Mouse (Mus musculus) cerebellum, adult 9-10 months (tissue): ENCODE data around the gene Fancd2os.

Experiments used
- DNase-seq: peaks from one replicate; pipeline ENCODE4 v3.0.0; 2022

The Fancd2os gene

DNA sequence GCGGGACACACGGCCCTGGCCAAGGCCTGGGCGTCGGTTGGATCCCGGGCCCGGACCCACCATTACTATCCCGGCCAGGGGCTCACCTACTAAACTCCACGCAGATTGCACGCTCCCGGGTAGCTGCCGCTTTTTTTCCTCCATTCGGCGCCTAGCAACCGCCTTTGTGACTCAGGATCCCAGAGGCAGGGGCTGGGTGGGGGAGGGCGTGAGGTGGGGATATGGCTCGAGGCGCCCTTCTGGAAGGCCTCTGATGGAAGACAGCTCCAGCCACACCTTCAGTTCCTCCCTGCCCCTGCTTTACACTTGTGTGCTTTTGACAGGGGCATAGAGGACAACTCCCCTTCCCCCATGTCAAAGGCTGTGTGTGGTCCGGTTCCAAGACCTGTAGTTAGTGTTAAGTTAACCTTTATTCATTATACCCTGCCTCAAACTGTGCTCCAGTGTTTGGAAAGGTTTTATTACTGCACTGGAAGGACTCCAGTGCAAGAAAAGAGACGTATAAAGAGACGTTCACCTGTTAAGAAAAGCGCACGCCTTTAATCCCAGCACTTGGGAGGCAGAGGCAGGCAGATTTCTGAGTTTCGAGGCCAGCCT, at the start of gene Fancd2os:
Fancd2os (minus strand) TSS at position 173 of the 597 bp plus-strand sequence.
- no peak for DNase-seq

DNA sequence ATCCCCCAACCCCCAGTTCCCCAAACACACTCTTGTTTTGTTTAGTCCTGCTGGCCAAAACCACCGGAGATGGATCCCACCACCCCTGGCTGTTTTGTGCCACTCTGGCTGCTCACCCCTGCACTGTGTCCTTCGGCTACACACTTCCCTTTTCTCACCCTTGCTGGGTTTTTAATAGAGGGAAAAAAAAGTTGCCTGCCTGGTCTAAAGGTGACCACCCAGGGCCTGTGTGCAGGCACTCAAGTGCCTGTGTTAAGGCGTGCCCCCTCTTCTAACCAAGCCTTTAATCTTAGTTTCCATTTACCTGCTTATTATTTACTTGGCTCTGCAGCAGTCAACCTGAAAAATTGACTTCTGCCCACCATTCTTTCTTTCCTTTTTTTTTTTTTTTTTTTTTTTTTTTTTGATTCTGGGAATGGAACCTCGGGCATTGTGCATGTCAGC, 49.7 kb upstream of the Fancd2os start:
- no peak for DNase-seq

DNA sequence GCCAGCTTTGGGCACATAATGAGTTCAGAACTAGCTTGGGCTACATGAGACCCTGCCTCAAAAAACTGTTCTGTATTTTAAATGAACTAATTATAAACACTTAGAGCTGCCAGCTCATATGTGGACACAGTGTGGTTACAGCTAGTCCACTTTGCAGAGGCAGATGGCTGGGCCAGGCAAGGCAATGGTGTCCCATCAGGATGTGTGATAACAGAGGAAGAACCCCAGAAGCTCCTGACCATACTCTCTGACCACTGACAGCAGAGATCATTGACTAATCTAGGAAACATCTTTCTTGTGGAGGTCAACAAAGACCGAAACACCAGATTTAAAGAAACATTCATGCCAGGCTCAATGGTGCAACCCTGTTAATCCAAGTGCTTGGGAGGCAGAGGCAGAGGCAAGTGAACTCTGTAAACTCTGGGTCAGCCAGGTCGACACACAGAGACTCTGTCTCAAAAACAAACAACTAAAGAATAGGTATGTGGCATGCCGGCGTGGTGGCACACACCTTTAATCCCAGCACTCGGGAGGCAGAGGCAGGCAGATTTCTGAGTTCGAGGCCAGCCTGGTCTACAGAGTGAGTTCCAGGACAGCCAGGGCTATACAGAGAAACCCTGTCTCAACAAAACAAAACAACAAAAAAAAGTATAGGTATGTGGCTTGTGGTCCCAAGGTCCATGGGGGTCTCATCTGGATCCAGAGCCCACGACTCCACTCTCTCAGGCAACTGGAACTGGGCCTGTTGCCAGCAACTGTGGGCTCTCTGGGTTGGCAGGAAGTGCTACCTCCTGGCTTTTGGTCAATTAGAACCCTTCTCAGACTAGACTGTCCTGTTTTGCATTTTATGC, 49.1 kb upstream of the Fancd2os start:
- no peak for DNase-seq

DNA sequence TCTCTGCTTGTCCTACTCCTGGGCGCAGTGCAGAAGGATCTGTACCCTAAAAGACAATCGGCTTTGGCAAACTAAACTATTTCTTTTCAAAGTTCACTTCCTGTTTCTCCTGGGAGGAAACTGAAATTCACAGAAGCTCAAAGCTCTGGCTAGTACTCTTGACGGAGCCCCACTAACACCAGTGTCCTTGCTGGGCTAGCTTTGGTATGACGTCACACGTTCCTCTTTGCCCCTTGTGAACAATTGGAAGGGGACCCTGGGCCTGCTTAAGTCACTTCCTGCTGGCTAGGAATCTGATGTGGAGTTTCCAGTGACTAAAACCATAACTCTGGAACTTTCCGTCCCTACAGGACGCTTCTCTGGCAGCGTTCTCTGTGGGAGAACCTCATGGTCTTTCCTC, 44.3 kb upstream of the Fancd2os start:
- DNase-seq: no peak

DNA sequence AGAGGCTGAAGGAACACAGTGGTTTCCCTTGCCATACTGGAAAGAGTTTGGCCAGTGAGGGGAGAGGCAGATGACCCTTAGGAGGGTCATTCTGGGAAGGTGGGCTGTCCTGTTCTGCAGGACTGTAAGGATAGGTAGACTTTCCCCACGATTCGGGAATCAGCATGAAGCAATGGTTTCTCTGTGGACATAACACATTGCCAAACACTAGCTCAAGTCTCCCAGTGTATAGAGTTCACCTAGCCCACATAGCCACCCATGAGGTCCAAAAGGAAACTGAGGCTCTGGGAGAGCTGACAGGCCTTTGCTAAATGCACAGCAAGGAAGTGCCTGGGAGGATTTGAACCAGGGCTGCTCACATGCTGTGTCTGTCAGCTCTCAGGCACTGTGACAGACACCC, 43.5 kb upstream of the Fancd2os start:
- DNase-seq: no peak

DNA sequence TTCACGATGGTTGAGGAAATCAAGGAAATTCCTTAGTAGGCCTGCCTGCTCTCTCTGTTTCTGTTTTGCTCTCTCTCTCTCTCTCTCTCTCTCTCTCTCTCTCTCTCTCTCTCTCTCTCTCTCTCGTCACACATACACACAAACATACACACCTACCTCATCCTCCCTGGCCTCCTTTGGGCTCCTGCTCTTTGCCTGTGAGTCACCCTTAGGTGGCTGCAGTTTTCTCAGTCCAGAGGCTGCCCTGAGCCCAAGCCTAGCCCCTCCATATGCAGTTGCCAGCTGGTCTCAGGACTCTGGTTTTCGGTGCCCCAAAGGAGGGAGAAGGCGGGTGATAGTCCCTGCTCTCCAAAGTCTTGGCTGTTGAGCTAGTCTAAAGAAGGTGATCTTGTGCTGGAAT, 42.5 kb upstream of the Fancd2os start:
- DNase-seq: no peak

DNA sequence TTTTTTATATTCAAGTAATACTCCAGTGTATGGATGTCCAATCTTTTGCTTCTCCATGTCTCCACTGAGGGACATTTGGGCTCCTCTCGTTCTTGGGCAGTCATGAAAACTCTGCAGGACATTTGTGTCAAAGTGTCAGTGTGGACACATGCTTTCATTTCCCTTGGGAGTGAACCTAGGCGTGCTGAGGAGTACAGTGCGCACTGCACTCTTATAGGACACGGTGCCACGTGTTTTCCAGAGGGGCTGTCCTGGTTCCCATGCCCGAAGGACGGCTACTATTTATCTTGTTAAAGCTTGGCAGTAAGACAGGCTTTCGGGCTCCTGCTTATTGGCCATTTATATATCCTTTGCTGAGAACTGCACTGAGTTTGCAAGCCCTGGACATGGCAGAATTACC, 42.1 kb upstream of the Fancd2os start:
- no peak for DNase-seq

DNA sequence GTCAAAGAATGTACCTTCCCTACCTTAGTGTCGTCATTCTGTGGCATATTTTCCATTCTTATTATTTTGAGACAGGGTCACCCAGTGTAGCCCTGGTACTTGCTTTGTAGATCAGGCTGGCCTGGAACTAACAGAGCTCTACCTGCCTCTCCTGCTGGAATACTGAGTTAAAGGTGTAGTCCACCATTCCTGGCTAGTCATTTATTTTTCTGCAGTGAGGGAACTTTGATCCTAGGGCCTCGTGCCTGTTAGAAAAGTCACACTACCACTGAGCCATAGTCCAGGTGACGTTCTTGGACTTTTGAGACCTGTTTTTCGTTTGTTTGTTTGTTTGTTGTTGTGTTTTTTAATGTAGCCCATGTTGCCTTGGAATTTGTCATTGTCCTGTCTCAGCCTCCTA, 38.7 kb upstream of the Fancd2os start:
- DNase-seq: no peak

DNA sequence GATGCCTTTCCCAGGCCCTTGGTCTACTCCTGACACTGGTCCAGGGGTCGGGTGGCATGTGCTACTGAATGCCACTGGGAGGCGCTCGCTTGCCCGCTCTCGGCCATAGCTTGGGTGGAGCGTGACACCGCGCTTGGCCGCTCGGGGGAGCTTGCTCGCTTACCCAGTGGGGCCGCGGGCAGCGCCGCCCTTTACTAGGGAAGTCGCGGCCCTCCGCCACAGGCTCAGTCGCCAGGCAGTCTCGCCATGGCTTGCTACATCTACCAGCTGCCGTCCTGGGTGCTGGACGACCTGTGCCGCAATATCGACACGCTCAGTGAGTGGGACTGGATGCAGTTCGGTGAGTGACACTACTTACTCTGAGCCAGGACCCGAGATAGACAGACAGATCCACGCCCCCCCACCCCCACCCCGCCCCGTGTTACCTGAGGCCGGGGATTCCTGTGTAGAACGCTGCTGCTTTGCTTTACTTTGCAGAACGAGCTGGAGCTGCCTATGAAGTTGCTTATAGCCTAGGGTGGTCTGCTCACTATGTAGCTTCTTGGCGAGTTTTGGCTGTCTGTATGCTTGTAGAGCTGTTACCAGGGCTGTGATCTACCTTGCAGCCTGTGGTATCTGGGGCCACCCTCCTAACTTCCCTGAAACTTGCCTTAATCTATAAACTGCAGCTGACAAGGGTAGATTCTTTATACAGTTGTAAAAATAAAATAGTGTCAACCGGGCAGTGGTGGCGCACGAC, 38.0 kb upstream of the Fancd2os start, which contains the start of gene Irak2:
Irak2 (plus strand) TSS at position 166 of the 739 bp plus-strand sequence.
- peak; percentile 94 for DNase-seq

DNA sequence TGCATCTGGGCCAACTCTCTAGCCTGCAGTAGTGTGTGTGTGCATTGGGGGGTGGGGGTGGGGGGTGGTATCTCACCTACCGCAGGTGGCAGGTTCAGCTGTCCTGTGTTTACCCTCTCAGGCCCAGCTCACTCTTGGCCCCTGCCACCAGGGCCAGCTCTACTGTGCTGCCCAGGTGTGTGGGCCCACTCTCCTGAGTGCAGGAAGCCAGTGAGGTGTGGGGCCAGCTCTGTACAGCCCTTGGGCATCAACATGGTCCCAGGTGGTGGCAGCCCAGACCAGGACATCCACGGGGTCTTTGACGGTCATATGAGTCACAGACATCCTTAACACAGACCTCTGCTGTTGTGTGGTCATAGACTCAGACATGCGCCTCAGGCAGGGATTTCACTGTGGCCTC, 32.3 kb upstream of the Fancd2os start:
- DNase-seq: no peak

DNA sequence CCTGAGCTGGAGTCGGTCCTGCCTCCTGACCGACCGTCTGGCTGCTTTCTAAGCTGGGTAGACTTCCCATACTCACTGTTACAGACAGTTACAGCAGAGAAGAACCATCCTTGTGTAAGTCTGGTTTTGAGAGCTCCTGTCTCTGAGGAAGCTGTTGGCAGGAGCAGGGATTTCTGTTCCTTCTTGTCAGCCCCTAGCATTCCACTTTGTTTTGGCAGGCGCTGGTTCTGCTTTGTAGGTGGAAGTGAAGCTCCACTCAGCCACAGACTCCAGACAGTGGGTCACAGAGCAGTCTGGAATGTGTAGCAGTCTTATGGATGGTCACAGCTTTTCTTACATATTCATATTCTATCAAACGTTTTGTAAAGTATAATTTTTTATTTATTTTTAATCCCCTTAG, 29.8 kb upstream of the Fancd2os start:
- no peak for DNase-seq

DNA sequence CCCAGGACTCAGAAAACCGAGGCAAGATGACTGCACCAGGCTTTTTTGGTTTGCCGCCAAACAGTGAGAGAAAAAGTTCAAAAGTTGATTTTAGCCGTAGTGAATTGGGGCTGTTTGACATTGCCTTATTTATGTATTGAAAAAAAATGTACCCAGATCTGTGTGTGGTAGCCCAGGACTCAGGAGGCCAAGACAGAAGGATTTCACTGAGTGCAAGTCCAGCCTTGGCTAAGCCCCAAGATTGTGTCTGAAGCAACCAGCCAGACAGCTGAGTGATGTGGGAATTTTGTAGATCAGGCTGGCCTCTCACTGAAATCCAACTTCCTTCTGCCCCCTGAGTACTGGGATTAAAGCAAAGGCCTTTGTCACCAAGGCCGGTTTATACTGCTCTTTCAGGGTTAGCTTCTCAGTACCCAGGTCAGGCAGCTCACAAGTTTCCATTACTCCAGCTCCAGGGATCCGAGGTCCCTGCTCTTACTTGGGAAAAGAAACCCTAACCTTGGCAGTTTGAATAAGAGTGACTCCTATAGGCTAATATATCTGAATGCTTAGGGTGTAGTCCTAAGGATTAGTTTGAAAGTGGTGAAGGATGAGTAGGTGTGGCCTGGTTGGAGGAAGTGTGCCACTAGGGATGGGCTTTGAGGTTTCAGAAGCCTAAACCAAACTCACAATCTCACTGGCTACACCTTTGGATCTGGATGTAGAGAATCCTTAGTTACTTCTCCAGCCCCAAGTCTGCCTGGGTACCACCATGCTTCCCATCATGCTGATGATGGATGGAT, 24.7 kb upstream of the Fancd2os start:
- DNase-seq: no peak

DNA sequence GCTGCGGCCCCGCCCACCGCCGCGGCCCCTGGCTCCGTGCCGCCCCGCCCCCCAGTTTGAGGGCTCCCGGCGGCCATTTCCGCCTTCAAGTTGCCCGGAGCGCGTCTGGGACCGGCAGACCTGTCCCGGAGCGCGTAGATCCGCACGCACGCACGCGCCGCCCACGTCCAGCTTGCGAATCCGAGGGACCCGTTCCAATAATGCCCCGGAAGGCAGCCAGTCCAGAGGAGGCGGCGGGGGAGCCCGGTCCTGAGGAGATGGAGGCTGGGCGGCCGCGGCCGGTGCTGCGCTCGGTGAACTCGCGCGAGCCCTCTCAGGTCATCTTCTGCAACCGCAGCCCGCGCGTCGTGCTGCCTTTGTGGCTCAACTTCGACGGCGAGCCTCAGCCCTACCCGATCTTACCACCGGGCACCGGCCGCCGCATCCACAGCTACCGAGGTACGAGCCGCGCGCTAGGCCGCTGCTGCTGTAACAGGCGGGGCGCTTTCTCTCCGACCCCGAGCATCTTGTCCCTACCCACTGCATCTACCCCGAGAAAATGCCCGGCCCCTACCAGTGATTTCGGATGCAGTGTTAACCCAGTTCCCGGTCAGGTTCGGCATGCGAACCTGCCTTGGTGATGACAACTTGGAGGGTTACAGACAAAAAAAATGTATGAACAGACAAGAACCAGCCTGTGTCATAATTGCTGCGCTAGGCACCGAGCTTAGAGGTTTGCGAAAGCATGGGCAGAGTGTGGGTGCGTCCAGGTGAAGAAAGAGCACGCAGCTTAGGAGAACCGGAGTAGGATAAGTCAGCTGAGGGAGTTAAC, 23.6 kb upstream of the Fancd2os start, which contains the start of gene Vhl:
Vhl (plus strand) TSS at position 19 of the 811 bp plus-strand sequence.
- DNase-seq: peak; percentile 82

DNA sequence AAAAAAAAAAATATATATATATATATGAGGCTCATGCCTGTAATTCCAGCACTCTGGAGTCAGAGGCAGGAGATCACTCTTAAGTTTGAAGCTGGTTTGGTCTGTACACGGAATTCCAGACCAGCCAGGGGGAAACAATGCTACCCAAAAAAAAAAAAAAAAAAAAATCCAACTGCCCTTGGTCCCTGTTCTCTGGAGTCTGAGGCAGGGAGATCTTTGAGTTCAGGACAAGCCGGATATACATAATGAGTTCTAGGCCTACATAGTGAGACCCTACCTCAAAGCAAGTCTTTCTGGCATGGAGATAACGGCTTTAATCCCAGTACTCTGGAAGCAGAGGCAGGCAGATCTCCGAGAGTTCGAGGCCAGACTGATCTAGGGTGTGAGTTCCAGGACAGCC, 22.9 kb upstream of the Fancd2os start:
- no peak for DNase-seq

DNA sequence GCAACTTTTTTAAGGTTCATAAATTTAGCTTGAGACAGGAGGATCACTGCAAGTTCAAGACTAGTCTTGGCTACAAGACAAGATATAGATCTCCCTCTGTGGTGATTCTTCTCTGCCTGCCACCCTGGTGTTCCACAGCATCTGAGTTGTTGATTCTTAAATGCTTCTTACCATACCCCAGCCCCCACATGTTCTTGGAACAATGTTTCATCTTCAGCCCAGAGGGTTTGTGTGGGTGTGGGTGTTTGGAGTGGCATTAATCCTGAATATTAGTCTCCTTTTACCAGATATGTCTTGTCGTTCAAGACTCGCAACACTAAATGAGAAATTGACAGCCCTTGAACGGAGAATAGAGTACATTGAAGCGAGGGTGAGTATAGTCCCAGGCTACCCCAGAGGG, 15.0 kb upstream of the Fancd2os start:
- no peak for DNase-seq

DNA sequence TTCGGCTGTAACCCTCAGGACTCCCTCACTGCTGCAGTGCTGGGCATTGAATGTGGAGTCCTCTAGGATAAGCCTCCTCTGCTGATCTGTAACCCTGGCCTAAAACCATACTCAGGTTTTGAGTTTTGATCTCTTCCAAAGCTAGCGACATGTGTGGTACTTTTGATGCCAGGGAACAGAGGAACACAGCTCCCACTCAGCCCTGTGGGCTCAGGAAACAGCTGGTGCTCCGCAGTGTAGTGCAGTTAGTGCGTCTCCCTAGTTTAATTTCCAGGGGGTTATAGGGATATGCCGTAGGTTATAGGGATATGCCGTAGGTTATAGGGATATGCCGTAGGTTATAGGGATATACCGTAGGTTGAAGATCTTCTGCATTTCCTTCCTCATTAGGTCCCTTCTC, 14.5 kb upstream of the Fancd2os start:
- DNase-seq: no peak

DNA sequence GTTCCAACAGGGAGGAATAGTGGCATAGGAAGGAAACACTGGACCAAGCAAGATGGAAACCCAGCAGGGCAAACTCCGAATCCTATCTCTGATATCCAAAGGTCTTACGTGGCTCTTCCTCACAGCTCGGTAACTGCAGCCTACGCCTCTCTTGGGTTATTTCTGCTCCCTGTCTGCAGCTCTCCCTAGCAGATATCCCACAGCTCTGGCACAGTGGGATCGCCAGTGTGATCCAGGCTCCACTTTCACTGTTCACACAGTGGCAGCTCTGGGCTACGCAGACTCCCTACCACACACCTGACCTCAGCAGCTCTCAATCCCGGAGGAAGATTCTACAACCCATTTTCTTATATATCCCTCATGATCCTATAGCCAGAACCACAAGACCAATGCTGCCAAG, 13.6 kb upstream of the Fancd2os start:
- DNase-seq: no peak

DNA sequence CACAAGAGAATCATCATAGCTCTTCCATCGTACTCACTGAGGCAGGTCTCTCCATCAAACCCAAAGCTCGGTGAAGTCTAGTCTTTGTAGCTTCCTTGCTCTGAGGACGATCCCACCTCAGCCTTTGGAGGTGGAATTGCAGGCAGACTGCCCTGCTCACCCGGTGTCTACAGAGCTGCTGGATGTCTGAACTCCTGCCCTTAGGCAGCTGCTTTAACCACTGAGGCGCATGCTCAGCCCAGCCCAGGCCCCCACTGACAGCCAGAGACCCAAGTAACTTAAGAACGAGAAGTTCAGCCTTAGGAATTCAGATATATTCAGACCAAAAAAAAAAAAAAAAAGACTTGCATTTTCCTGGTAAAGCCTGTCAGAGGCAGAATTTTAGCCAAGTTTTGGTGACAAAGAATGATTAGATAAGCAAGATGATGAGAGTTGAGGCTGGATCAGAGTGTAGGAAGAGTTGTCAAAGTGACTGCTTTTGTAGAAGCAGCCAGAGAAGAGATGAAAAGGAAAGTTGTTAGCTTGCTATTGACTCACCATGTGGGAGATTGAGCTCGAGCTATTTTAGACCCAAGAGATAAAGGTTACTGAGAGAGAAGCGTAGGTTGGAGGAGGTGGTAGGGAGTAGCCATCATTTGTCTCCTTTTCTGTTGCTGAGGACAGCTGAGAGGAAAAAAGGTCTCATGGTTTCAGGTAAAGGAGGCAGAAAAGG, 11.9 kb upstream of the Fancd2os start:
- no peak for DNase-seq

DNA sequence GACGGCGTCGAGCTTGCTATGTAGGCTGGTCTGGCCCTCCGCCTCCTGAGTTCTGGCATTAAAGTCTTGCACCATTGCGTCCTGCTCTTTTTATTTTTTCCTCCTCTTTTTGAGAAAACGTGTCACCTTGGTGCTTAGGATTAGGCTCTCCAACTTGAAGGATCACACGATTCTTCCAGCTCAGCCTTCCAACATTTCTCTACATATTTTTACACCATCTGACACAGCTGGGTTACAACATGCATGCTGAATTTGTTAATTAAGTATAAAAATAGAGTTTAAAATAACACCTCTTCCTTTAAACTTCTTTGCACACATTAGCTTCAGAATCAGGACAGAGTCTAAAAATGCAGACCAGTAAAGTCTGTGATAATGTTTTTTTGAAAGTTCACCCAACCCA, 8.8 kb upstream of the Fancd2os start:
- DNase-seq: no peak

DNA sequence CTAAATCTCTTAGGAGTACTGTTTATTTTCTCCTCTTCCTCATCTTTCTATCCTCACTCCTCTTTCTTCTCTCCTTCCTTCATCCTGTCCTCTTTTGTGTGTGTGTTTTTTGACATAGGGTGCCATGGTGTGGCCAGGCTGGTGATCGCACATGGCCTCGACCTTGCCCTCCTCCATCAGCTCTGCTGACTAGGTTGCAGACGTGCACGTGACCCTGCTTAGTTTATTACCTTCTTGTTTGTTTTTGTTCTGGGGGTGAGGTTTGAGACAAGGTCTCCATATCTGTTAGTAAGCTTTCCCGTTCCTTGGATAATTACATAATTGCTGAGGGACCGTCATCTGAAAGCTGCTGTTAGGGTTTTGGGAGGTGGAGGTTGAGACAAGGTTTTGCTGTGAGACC, 8.4 kb upstream of the Fancd2os start:
- no peak for DNase-seq

DNA sequence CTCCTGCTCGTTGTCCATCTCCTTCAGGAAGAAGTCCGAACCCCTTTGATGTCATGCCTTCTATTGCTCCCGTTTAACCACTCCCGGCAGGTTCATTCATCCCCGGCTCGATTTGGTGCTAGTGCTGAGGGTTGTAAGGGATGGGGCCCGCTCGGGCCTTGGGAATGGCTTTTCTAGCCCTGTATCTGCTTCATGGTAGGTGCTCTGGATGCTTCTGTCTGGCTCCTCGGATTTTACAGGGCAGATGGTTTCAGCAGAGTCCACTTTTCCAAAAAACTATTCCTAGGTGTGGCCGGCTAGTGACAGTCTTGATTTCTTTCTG, 4.7 kb upstream of the Fancd2os start:
- no peak for DNase-seq
